Mouse (Mus musculus) lung, embryonic 15.5 days (tissue): ENCODE measurements around the gene Fbh1. TPM values are rescaled to one million over a fixed set of nuclear protein-coding genes. Genes with fewer than 3 reads are reported as not detected.

Source experiments
- ATAC-seq: fragments of 200-750 bp; cut with Nextera tagmentation; 2 replicates; pipeline ENCODE4 v1.8.0; 2017; ENCODE audit warnings: moderate number of reproducible peaks, borderline replicate concordance; ENCODE audit not compliant: low FRiP score, low TSS enrichment; ENCODE audit errors: extremely low read depth
- H3K27ac ChIP-seq: fragments of 300-500 bp; sonication (generic); 2 replicates; pipeline ENCODE4 v1.5.1; 2015; ENCODE audit warnings: moderate library complexity, mild to moderate bottlenecking, inconsistent platforms
- H3K27me3 ChIP-seq: fragments of 300-500 bp; sonication (generic); 2 replicates; pipeline ENCODE4 v1.6.1; 2015; ENCODE audit warnings: inconsistent platforms
- H3K36me3 ChIP-seq: fragments of 300-500 bp; sonication (generic); 2 replicates; pipeline ENCODE4 v1.6.1; 2015; ENCODE audit warnings: inconsistent platforms
- H3K4me1 ChIP-seq: fragments of 300-500 bp; sonication (generic); 2 replicates; pipeline ENCODE4 v1.6.1; 2015; ENCODE audit warnings: inconsistent platforms
- H3K4me2 ChIP-seq: fragments of 300-500 bp; sonication (generic); 2 replicates; pipeline ENCODE4 v1.6.1; 2015; ENCODE audit warnings: inconsistent platforms, mild to moderate bottlenecking, moderate library complexity
- H3K4me3 ChIP-seq: fragments of 300-500 bp; sonication (generic); 2 replicates; pipeline ENCODE4 v1.5.1; 2015; ENCODE audit warnings: mild to moderate bottlenecking, inconsistent platforms
- H3K9ac ChIP-seq: fragments of 300-500 bp; sonication (generic); 2 replicates; pipeline ENCODE4 v1.6.1; 2015; ENCODE audit warnings: inconsistent platforms
- H3K9me3 ChIP-seq: fragments of 300-500 bp; sonication (generic); 2 replicates; pipeline ENCODE4 v1.6.1; 2016; ENCODE audit warnings: inconsistent platforms
- WGBS: fragments of 180-500 bp; shearing (Covaris S2); methylation state at CpG from one replicate; pipeline ENCODE4 v1.1.7; 2015; 5-methylcytosine and 5-hydroxymethylcytosine counted together
- polyA plus RNA-seq: library from polyadenylated mRNA; unstranded; fragments of >200 nt; fragmentation: Nextera tagmentation; extraction: Ambion mirVana; gene quantifications from 2 replicates; pipeline ENCODE4 v1.2.1, GENCODE M21; 2015

Fbh1 gene
- polyA plus RNA-seq, 1 experiment from 2014 or later, result 105 TPM

DNA sequence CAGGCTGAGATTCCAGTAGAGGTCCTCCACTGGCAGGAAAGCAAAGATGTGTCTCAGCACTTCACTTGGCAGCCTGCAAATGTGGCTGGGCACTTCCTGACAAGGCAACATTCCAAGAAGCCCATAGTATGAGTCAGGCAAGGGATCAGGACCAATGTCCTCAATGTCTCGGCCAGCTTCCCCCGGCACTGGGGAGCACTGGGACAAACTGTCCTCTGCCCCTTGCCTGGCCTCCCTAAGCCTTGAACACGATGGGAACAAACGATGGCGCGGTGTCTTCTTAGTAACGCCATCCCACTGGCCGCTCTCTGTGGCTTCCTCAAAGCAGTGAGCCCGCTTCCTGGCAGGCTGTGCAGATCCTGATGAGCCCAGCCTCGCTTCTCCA is 10.2 kb downstream of the Fbh1 start:
- no peaks in the 10 kb centered on the region for H3K9me3 ChIP-seq
- no peaks in the 10 kb centered on the region for H3K4me1 ChIP-seq
- H3K4me3 ChIP-seq, result no peak overlapping the region
- H3K4me2 ChIP-seq, result no peak overlapping the region
- H3K27ac ChIP-seq, result no peak overlapping the region
- 89% methylated on average over 10 of the region's 10 CpGs for WGBS
- no peak overlapping the region for H3K9ac ChIP-seq
- no peak for ATAC-seq
- peaks cover 58% of the 10 kb centered on the region for H3K36me3 ChIP-seq
- H3K27me3 ChIP-seq, result no peaks in the 10 kb centered on the region

- no peaks in the 10 kb centered on the region for H3K9me3 ChIP-seq
- no peak overlapping the region for H3K27ac ChIP-seq
- H3K27me3 ChIP-seq, result no peaks in the 10 kb centered on the region
- H3K4me1 ChIP-seq, result no peaks in the 10 kb centered on the region
- peaks cover 64% of the 10 kb centered on the region for H3K36me3 ChIP-seq
- H3K9ac ChIP-seq, result no peak overlapping the region
- no peak overlapping the region for H3K4me3 ChIP-seq
- WGBS, result 77% methylated on average over 5 of the region's 5 CpGs
- ATAC-seq, result no peak
- H3K4me2 ChIP-seq, result no peak overlapping the region
Observed at GRCm38 (mm10) chr2:11766485-11767160, 10.8 kb downstream of the Fbh1 start.

DNA sequence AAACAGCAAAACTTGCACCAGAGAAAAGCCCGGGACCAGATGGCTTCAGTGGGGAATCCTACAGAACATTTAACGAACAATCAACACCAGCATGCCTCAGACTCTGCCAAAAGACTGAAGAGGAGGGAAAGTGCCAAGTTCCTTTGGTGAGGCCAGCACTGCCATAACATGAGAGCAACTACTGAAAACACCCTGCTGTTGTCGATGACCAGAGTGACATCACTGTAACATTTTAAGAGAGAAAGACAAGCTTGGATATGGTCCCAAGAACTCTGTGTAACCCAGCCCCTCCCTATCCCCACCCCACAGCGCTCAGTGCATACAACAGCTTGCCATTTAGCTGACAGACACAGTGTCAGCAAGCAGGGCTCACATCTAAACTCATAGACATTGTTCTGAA is 11.7 kb downstream of the Fbh1 start:
- WGBS, result 72% methylated on average over 4 of the region's 4 CpGs
- Histone ChIP-seq H3K4me3 (no peak overlapping the region), H3K4me2 (no peak overlapping the region), H3K9ac (no peak overlapping the region), H3K36me3 (peaks cover 73% of the 10 kb centered on the region), H3K4me1 (no peaks in the 10 kb centered on the region), H3K27ac (no peak overlapping the region), H3K9me3 (no peaks in the 10 kb centered on the region), H3K27me3 (no peaks in the 10 kb centered on the region)
- peak; percentile 52; the same call in 1 of the 2 replicates for ATAC-seq

DNA sequence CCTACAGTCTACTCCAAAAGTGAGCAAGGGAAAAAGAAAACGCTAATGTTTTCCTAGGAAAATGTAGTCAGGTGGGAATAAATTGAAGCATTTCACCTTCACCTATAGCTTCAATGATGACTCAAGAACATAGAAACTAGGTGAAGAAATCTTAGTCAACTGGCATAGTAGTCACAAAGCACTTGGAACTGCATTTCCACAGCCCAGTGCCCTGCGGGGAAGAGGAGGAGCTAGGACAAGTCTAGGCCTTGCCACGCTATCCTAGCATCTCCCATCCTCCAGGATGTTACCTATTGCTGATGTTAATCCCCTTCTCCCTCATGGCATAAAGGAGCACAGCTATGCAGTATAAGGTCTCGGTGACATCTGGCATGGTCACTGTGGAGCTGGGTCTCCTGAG is 14.8 kb downstream of the Fbh1 start:
- H3K4me2 ChIP-seq, result no peak overlapping the region
- H3K4me3 ChIP-seq, result no peak overlapping the region
- no peak overlapping the region for H3K9ac ChIP-seq
- H3K9me3 ChIP-seq, result no peaks in the 10 kb centered on the region
- no peaks in the 10 kb centered on the region for H3K4me1 ChIP-seq
- no peak for ATAC-seq
- H3K27me3 ChIP-seq, result no peaks in the 10 kb centered on the region
- 90% methylated on average over 4 of the region's 4 CpGs for WGBS
- H3K27ac ChIP-seq, result no peak overlapping the region
- H3K36me3 ChIP-seq, result peaks cover 89% of the 10 kb centered on the region

GRCm38 (mm10) chr2:11739516-11740051 is 37.8 kb downstream of the Fbh1 start:
- 93% methylated on average over 4 of the region's 4 CpGs for WGBS
- peaks cover 44% of the 10 kb centered on the region for H3K36me3 ChIP-seq
- no peaks in the 10 kb centered on the region for H3K4me1 ChIP-seq
- ATAC-seq, result no peak
- no peaks in the 10 kb centered on the region for H3K9me3 ChIP-seq
- H3K27ac ChIP-seq, result no peak overlapping the region
- H3K4me2 ChIP-seq, result no peak overlapping the region
- no peaks in the 10 kb centered on the region for H3K27me3 ChIP-seq
- no peak overlapping the region for H3K4me3 ChIP-seq
- no peak overlapping the region for H3K9ac ChIP-seq

- H3K9ac ChIP-seq, result no peak overlapping the region
- H3K36me3 ChIP-seq, result peaks cover 40% of the 10 kb centered on the region
- no peaks in the 10 kb centered on the region for H3K27me3 ChIP-seq
- H3K9me3 ChIP-seq, result no peaks in the 10 kb centered on the region
- H3K4me3 ChIP-seq, result no peak overlapping the region
- no peaks in the 10 kb centered on the region for H3K4me1 ChIP-seq
- no peak overlapping the region for H3K4me2 ChIP-seq
- H3K27ac ChIP-seq, result no peak overlapping the region
- ATAC-seq, result no peak
- 92% methylated on average over 3 of the region's 3 CpGs for WGBS
Observed at GRCm38 (mm10) chr2:11738794-11739193, 38.6 kb downstream of the Fbh1 start.

- 81% methylated on average over 6 of the region's 6 CpGs for WGBS
- Histone ChIP-seq H3K4me2 (no peak overlapping the region), H3K4me1 (no peaks in the 10 kb centered on the region), H3K9me3 (no peaks in the 10 kb centered on the region), H3K4me3 (no peak overlapping the region), H3K27me3 (no peaks in the 10 kb centered on the region), H3K36me3 (peaks cover 11% of the 10 kb centered on the region), H3K9ac (no peak overlapping the region), H3K27ac (no peak overlapping the region)
- no peak for ATAC-seq
Observed at GRCm38 (mm10) chr2:11735853-11736252, 41.5 kb downstream of the Fbh1 start.

DNA sequence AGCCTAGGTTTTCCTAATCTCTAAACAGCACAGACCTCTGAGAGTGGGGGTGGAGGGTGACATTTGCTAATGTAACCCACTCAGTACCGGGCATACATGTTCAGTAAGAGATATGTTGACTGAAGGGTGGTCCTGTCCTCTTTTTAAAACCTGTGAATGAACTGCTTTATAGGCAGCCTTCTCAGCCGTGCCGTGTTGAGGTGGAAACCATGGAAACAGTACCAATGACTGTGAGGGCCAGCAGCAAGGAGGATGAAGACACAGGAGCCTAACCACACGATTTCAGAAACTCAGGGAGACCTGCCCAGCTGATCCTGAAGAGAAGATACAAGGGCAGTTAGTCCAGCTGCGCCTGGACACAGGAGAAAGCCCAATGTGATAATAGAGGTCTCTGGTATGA is 44.4 kb downstream of the Fbh1 start:
- Histone ChIP-seq H3K4me2 (no peak overlapping the region), H3K36me3 (no peaks in the 10 kb centered on the region), H3K9me3 (no peaks in the 10 kb centered on the region), H3K27ac (no peak overlapping the region), H3K9ac (no peak overlapping the region), H3K4me1 (no peaks in the 10 kb centered on the region), H3K27me3 (no peaks in the 10 kb centered on the region), H3K4me3 (no peak overlapping the region)
- no peak for ATAC-seq
- 65% methylated on average over 5 of the region's 5 CpGs for WGBS

- H3K4me3 ChIP-seq, result no peak overlapping the region
- H3K36me3 ChIP-seq, result no peaks in the 10 kb centered on the region
- no peak overlapping the region for H3K4me2 ChIP-seq
- H3K27me3 ChIP-seq, result no peaks in the 10 kb centered on the region
- no peak for ATAC-seq
- 39% methylated on average over 3 of the region's 3 CpGs for WGBS
- H3K9ac ChIP-seq, result no peak overlapping the region
- no peaks in the 10 kb centered on the region for H3K4me1 ChIP-seq
- no peaks in the 10 kb centered on the region for H3K9me3 ChIP-seq
- no peak overlapping the region for H3K27ac ChIP-seq
Observed at GRCm38 (mm10) chr2:11729091-11729490, 48.3 kb downstream of the Fbh1 start.

DNA sequence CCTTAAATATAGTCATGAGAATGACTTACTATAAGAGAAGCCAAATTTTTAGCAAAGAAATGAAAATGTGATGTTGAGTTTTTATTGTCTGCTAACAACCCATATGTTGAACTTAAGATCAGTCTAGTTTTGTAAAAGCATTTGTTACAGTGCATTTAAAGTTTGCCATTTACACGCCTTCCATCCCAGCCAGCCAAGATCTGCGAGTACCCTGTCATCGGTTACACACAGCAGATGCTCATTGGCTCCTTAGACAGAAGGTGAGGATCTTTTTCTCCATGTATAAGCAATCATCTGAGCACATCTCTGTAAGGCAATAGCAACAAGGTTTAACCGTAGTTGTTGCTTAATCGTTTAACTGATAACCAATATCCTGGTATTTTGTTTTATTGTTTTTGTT is 49.8 kb downstream of the Fbh1 start:
- Histone ChIP-seq H3K4me1 (no peaks in the 10 kb centered on the region), H3K27ac (no peak overlapping the region), H3K36me3 (no peaks in the 10 kb centered on the region), H3K9me3 (no peaks in the 10 kb centered on the region), H3K4me3 (no peak overlapping the region), H3K4me2 (no peak overlapping the region), H3K9ac (no peak overlapping the region), H3K27me3 (no peaks in the 10 kb centered on the region)
- no peak for ATAC-seq
- 88% methylated on average over 5 of the region's 5 CpGs for WGBS

DNA sequence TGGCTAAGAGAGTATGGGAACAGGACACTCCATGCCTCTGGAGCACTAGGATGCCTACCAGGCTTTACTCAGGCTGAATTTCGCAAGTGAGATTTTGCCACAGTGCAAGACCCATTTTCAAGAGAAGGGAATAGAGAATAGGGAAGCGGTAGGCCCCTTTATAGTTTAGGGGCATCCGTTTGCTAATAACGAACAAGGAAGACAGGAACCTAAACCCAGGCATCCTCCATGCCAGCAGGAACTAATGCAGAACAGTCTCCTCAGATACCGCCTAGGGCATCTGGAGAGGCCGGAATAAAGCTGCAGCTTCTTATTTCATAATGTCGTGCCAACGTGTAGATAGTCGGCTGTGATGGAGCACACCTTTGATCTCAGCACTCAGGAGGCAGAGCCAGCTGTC is 54.8 kb downstream of the Fbh1 start:
- H3K9me3 ChIP-seq, result no peaks in the 10 kb centered on the region
- H3K4me2 ChIP-seq, result no peak overlapping the region
- H3K27me3 ChIP-seq, result no peaks in the 10 kb centered on the region
- WGBS, result 76% methylated on average over 9 of the region's 9 CpGs
- no peak overlapping the region for H3K27ac ChIP-seq
- no peak for ATAC-seq
- H3K4me1 ChIP-seq, result no peaks in the 10 kb centered on the region
- no peaks in the 10 kb centered on the region for H3K36me3 ChIP-seq
- no peak overlapping the region for H3K9ac ChIP-seq
- H3K4me3 ChIP-seq, result no peak overlapping the region

- Histone ChIP-seq H3K27ac (no peak overlapping the region), H3K9me3 (no peaks in the 10 kb centered on the region), H3K36me3 (no peaks in the 10 kb centered on the region), H3K4me3 (no peak overlapping the region), H3K4me1 (no peaks in the 10 kb centered on the region), H3K27me3 (no peaks in the 10 kb centered on the region), H3K9ac (no peak overlapping the region), H3K4me2 (no peak overlapping the region)
- 71% methylated on average over 2 of the region's 2 CpGs for WGBS
- no peak for ATAC-seq
Observed at GRCm38 (mm10) chr2:11718573-11718972, 58.8 kb downstream of the Fbh1 start.

- Histone ChIP-seq H3K27me3 (no peaks in the 10 kb centered on the region), H3K36me3 (no peaks in the 10 kb centered on the region), H3K4me3 (no peak overlapping the region), H3K27ac (no peak overlapping the region), H3K4me2 (no peak overlapping the region), H3K4me1 (no peaks in the 10 kb centered on the region), H3K9ac (no peak overlapping the region), H3K9me3 (no peaks in the 10 kb centered on the region)
- WGBS, result 72% methylated on average over 4 of the region's 4 CpGs
- ATAC-seq, result no peak
Observed at GRCm38 (mm10) chr2:11714535-11714934, 62.8 kb downstream of the Fbh1 start.
